Mouse (Mus musculus) kidney, adult 2 months (tissue): ENCODE results near the gene Chrnd. TPM values are rescaled to one million over a fixed set of nuclear protein-coding genes. Genes with fewer than 3 reads are reported as not detected.
A peak's percentile ranks its signal among the peaks of the same experiment; 100 is the strongest.

Experiments
- DNase-seq: peaks from one replicate; pipeline ENCODE4 v3.0.0; 2021
- H3K27ac ChIP-seq: fragments of 200-500 bp; 2 replicates; pipeline ENCODE4 v1.5.1; 2012; ENCODE audit warnings: low read depth, low read length, control low read depth, inconsistent platforms; ENCODE audit not compliant: insufficient read depth
- H3K27me3 ChIP-seq: fragments of 200-500 bp; replicated peaks from 2 replicates; pipeline ENCODE4 v1.6.1; 2012; ENCODE audit warnings: mild to moderate bottlenecking, moderate library complexity, low read length, inconsistent platforms; ENCODE audit not compliant: control insufficient read depth, insufficient read depth
- H3K36me3 ChIP-seq: fragments of 200-500 bp; 2 replicates; pipeline ENCODE4 v1.6.1; 2012; ENCODE audit warnings: mild to moderate bottlenecking, moderate library complexity, low read length, inconsistent platforms; ENCODE audit not compliant: control insufficient read depth, insufficient read depth
- H3K4me1 ChIP-seq: fragments of 200-500 bp; 2 replicates; pipeline ENCODE4 v1.6.1; 2011; ENCODE audit warnings: low read length; ENCODE audit not compliant: control insufficient read depth, insufficient read depth
- H3K4me3 ChIP-seq: fragments of 200-500 bp; 2 replicates; pipeline ENCODE4 v1.5.1; 2011; ENCODE audit warnings: mild to moderate bottlenecking, low read depth, low read length, control low read depth; ENCODE audit not compliant: insufficient read depth
- CTCF ChIP-seq: fragments of 200-500 bp; conservative IDR thresholded peaks from 2 replicates; pipeline ENCODE4 v1.5.1; 2011; ENCODE audit warnings: low read depth, mild to moderate bottlenecking, control low read depth, low read length, moderate library complexity, mixed read lengths; ENCODE audit not compliant: insufficient read depth, insufficient read length
- POLR2A ChIP-seq: fragments of 200-500 bp; IDR thresholded peaks from one replicate; pipeline ENCODE4 v1.6.1; 2011; ENCODE audit warnings: low read depth, low read length, control low read depth
- WGBS: fragments of 180-500 bp; shearing (Covaris S2); methylation state at CpG from one replicate; pipeline ENCODE4 v1.1.7; 2018; 5-methylcytosine and 5-hydroxymethylcytosine counted together
- polyA plus RNA-seq: library from polyadenylated mRNA; depleted of rRNA; stranded (reverse); fragments of >200 nt; gene quantifications from 2 replicates; pipeline ENCODE4 v1.2.3, GENCODE M21; 2012; rRNA removed

Chrnd gene
- polyA plus RNA-seq, 1 experiment, result not detected

DNA sequence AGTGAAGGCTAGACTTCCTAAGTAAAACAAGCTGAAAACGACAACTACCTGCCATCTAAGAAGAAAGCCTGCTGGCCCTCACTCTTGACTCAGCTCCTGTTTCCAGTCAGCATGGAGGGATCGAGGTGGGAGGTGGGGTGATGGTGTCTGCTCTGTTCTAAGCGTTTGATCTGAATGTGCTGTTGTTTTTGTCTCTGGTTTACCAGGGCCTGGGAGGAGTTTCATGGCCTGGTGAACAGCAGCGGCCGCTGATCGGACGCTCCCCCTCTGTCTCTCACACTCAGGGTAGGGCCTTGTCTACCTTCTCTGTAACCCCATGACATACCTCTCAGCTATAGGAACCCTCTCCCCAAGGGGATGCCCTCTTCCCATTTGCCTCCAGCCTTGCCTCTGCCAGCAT is 41.8 kb downstream of the Chrnd start:
- no peaks in the 10 kb centered on the region; the same call in 1 of the 2 replicates for H3K36me3 ChIP-seq
- no peak overlapping the region for H3K27ac ChIP-seq
- no peak for DNase-seq
- WGBS, result 37% methylated on average over 7 of the region's 7 CpGs
- no peaks in the 10 kb centered on the region for H3K4me1 ChIP-seq
- TF ChIP-seq CTCF (no peak), POLR2A (no peak)
- no peak overlapping the region for H3K4me3 ChIP-seq
- no peaks in the 10 kb centered on the region for H3K27me3 ChIP-seq

DNA sequence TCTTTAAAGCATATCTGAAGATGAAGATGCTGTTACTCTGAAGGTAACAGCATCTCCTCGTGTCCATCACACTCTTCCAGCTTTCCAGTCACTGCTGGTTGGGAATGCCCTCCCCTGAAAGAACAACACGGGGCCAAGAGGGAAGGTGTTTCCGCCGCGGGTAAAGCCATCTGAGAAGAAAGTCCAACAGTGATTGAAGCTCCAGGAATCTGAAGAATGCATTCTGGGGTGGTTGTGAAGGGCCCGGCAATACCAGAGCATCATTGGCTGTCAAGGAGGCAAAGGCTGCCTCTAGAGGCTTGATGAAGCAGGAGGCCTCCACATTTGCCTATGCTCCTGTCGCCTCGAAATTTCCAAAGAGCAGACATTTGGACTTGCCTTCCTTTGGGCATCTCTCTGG is 48.6 kb downstream of the Chrnd start:
- WGBS, result 41% methylated on average over 8 of the region's 8 CpGs
- Histone ChIP-seq H3K27ac (no peak overlapping the region), H3K36me3 (no peaks in the 10 kb centered on the region), H3K4me3 (no peak overlapping the region), H3K27me3 (no peaks in the 10 kb centered on the region), H3K4me1 (no peaks in the 10 kb centered on the region)
- TF ChIP-seq CTCF (no peak), POLR2A (no peak)
- DNase-seq, result peak; percentile 15

DNA sequence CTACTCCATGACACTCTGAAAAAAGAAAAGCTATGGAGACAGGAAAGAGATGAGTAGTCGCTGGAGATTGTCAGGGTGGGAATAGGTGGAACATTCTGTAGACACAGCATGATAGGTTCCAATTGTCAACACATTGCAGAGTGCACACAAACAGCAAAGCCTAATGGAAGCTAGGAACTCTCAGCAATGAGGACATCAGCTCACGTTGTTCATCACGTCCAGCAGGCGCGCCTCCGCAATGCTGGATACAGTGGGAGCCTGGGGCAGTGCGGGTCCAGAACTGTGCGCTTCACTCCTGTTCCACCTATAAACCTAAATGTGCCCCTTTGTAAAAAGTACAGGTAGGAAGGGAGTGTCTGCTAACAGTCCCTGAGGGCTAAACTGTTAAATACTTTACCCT is 52.6 kb downstream of the Chrnd start:
- WGBS, result 79% methylated on average over 8 of the region's 8 CpGs
- H3K4me3 ChIP-seq, result no peak overlapping the region
- H3K27ac ChIP-seq, result no peak overlapping the region
- H3K4me1 ChIP-seq, result peaks cover 3% of the 10 kb centered on the region; the same call in 1 of the 2 replicates
- no peaks in the 10 kb centered on the region for H3K36me3 ChIP-seq
- TF ChIP-seq POLR2A (no peak), CTCF (no peak)
- no peak for DNase-seq
- H3K27me3 ChIP-seq, result no peaks in the 10 kb centered on the region

DNA sequence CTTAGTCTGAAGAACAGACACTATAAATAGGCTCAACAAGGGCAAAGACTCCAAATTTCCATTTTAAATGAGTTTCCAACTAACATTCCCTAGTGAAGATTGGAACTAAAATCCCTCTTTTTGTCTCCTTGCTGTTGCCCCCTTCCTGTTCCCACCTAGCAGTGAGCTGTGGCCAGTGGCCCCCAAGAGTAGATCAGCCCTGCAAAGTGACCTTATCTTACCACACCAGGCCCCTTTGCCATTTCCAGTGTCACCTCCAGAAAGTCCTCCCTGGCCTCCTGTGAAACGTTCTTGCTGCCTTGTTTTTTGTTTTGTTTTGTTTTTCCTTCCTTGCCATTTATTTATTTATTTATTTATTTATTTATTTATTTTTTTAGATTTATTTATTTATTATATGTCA is 55.0 kb downstream of the Chrnd start:
- Histone ChIP-seq H3K36me3 (no peaks in the 10 kb centered on the region), H3K4me1 (peaks cover 3% of the 10 kb centered on the region; the same call in 1 of the 2 replicates), H3K27ac (no peak overlapping the region), H3K27me3 (no peaks in the 10 kb centered on the region), H3K4me3 (no peak overlapping the region)
- WGBS, result 17% methylated on average over 1 of the region's 1 CpGs
- no peak for DNase-seq
- TF ChIP-seq CTCF, result no peak
- TF ChIP-seq POLR2A, result no peak

DNA sequence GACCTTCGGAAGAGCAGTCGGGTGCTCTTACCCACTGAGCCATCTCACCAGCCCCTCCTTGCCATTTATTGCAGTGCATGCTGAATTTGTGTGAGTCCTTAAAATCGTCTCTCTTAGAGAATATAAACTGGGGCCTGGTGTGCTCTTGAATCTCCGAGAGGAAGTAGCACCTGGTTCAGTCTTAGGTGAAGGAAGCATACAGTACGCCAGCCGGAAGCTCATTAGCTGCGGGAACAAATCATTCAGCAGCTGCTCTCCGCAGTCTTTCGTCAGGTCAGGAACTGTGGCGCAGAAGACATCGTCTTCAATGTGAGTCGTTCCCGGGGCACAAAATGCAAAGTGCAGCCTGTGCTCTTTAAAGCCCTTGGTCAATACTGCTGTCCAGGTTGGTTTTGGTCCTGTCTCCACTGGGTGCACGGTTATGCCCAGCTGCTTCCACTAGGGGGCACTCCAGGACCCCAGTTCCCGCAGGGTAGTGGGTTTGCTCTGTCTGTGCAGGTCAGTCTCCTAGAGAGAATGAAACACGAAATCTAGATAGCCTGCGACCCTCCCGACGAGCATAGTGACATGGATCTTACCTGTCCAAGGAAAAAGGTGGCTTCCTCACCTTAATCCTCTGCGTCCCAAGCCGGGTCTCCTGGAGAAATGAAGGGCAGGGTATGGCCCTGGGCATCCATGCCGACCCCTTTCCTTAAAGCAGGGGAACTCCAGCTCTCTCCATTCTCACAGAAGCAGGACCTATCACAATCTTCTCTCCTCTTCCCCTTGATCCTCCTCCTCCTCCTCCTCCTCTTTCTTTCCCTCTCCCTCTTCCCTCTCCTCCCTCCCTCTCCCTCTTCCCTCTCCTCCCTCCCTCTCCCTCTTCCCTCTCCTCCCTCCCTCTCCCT is 55.8 kb downstream of the Chrnd start:
- no peaks in the 10 kb centered on the region for H3K27me3 ChIP-seq
- H3K36me3 ChIP-seq, result no peaks in the 10 kb centered on the region
- peaks cover 3% of the 10 kb centered on the region; the same call in 1 of the 2 replicates for H3K4me1 ChIP-seq
- WGBS, result 23% methylated on average over 22 of the region's 22 CpGs
- peak; percentile 93 for TF ChIP-seq CTCF
- TF ChIP-seq POLR2A, result no peak
- H3K27ac ChIP-seq, result no peak overlapping the region
- DNase-seq, result peak; percentile 86
- H3K4me3 ChIP-seq, result no peak overlapping the region

Other genes with a start within 250 kb of the Chrnd start
- not detected in 2 replicates for gene Alppl2, start 100.7 kb upstream of the Chrnd start, polyA plus RNA-seq
- not detected in 2 replicates for gene Alpi, start 89.0 kb upstream of the Chrnd start, polyA plus RNA-seq
- not detected in 2 replicates for gene Akp3, start 65.6 kb upstream of the Chrnd start, polyA plus RNA-seq
- 0.07 and 0.39 TPM in 2 replicates for gene Ecel1, start 34.1 kb upstream of the Chrnd start, polyA plus RNA-seq
- not detected in 2 replicates for gene Prss56, start 7.3 kb upstream of the Chrnd start, polyA plus RNA-seq
- gene Chrng, start 14.1 kb downstream of the Chrnd start, polyA plus RNA-seq, result not detected in 2 replicates
- 33.0 and 42.7 TPM in 2 replicates for gene Eif4e2, start 23.3 kb downstream of the Chrnd start, polyA plus RNA-seq
- 152 and 161 TPM in 2 replicates for gene Efhd1, start 73.8 kb downstream of the Chrnd start, polyA plus RNA-seq
- gene Gigyf2, start 136.4 kb downstream of the Chrnd start, polyA plus RNA-seq, result 40.4 and 47.1 TPM in 2 replicates
- gene Kcnj13, start 204.1 kb downstream of the Chrnd start, polyA plus RNA-seq, result 2.4 and 2.5 TPM in 2 replicates